Mouse (Mus musculus) small intestine, adult 2 months (tissue): Measurements from ENCODE around the gene Tmem79.

Source experiments
- CTCF ChIP-seq: fragments of 200-500 bp; IDR thresholded peaks from 2 replicates; pipeline ENCODE4 v1.5.1; 2012; ENCODE audit warnings: low read depth, mild to moderate bottlenecking, control low read depth, inconsistent platforms, low read length, moderate library complexity, mixed read lengths; ENCODE audit not compliant: insufficient replicate concordance, insufficient read length; ENCODE audit errors: extremely low read depth
- POLR2A ChIP-seq: fragments of 200-500 bp; IDR thresholded peaks from 2 replicates; pipeline ENCODE4 v1.6.1; 2012; ENCODE audit warnings: low read depth, mild to moderate bottlenecking, control low read depth, inconsistent platforms, low read length, moderate library complexity

GRCm38 (mm10) chr3:88350732-88351131, 14.8 kb upstream of the Tmem79 start:
- TF ChIP-seq POLR2A = no peak
- no peak for TF ChIP-seq CTCF
